Mouse (Mus musculus) lung, postnatal 25 days (tissue): ENCODE data around the gene Frrs1l.

Experiments
- DNase-seq: peaks from one replicate; pipeline ENCODE4 v3.0.0; 2022; ENCODE audit warnings: low spot score

Gene Frrs1l

GRCm38 (mm10) chr4:56914338-56914737 lies 75.9 kb downstream of the Frrs1l start:
- DNase-seq = no peak

DNA sequence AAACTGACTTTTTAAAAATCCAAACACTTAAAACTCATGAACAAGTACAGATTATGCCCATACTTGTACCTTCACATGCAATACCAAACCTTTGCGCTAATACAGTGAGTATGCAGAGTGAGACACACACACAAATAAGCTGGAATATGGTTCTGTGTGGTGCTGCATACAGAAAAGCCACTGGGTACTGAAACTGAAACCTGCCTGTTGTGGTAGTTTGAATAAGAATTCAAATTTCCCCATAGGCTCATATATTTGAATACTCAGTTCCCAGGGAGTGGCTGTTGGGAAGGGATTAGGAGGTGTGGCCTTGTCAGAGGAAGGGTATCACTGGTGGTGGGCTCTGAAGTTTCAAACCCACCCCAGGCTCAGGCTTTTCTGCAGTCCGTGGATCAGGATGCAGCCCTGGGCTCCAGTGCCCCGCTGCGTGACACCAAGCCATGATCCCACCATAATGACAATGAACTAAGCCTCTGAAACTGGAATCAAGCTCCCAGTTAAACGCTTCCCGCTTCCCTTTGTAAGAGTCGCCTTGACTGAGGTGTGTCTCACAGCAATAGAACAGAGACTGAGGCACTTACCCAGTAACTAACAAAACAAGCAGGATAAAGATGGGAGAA lies 77.7 kb downstream of the Frrs1l start:
- no peak for DNase-seq

- no peak for DNase-seq
Measured at GRCm38 (mm10) chr4:56909568-56909967, 80.6 kb downstream of the Frrs1l start.

GRCm38 (mm10) chr4:56907671-56908070 lies 82.5 kb downstream of the Frrs1l start:
- no peak for DNase-seq
